Mouse (Mus musculus) olfactory bulb, adult 2 months (tissue): ENCODE data around the gene Pcbp4.

Experiments
- CTCF ChIP-seq: fragments of 200-500 bp; IDR thresholded peaks from 2 replicates; pipeline ENCODE4 v1.5.1; 2012; ENCODE audit warnings: low read depth, mild to moderate bottlenecking, low read length, moderate library complexity; ENCODE audit not compliant: insufficient read depth
- POLR2A ChIP-seq: fragments of 200-500 bp; IDR thresholded peaks from 2 replicates; pipeline ENCODE4 v1.6.1; 2012; ENCODE audit warnings: mild to moderate bottlenecking, low read depth, low read length, moderate library complexity; ENCODE audit not compliant: insufficient read depth

GRCm38 (mm10) chr9:106499667-106500066, 46.6 kb downstream of the Pcbp4 start, which contains the start of gene Iqcf1:
- TF ChIP-seq CTCF (no peak), POLR2A (no peak)
